Mouse (Mus musculus) heart, embryonic 16.5 days (tissue): ENCODE measurements around the gene Isl1. TPM values are rescaled to one million over a fixed set of nuclear protein-coding genes. Genes with fewer than 3 reads are reported as not detected.

ENCODE experiments used
- ATAC-seq: fragments of 200-750 bp; cut with Nextera tagmentation; replicated peaks from 2 replicates; pipeline ENCODE4 v1.8.0; 2017; ENCODE audit warnings: moderate number of reproducible peaks; ENCODE audit not compliant: insufficient read depth, low FRiP score; ENCODE audit errors: extremely low read depth
- H3K27ac ChIP-seq: fragments of 300-500 bp; sonication (generic); 2 replicates; pipeline ENCODE4 v1.5.1; 2014; ENCODE audit warnings: mild to moderate bottlenecking, low read length, control low read depth, moderate library complexity
- H3K27me3 ChIP-seq: fragments of 300-500 bp; sonication (generic); 2 replicates; pipeline ENCODE4 v1.6.1; 2014; ENCODE audit warnings: low read length, mixed read lengths; ENCODE audit not compliant: control insufficient read depth, insufficient read depth
- H3K36me3 ChIP-seq: fragments of 300-500 bp; sonication (generic); 2 replicates; pipeline ENCODE4 v1.6.1; 2014; ENCODE audit not compliant: control insufficient read depth, insufficient read depth
- H3K4me1 ChIP-seq: fragments of 300-500 bp; sonication (generic); 2 replicates; pipeline ENCODE4 v1.6.1; 2014; ENCODE audit warnings: low read length, mixed read lengths; ENCODE audit not compliant: control insufficient read depth, insufficient read depth
- H3K4me2 ChIP-seq: fragments of 300-500 bp; sonication (generic); 2 replicates; pipeline ENCODE4 v1.6.1; 2014; ENCODE audit warnings: low read depth, mild to moderate bottlenecking, control low read depth, low read length
- H3K4me3 ChIP-seq: fragments of 300-500 bp; sonication (generic); 2 replicates; pipeline ENCODE4 v1.5.1; 2014; ENCODE audit warnings: mild to moderate bottlenecking, control low read depth, low read length
- H3K9ac ChIP-seq: fragments of 300-500 bp; sonication (generic); 2 replicates; pipeline ENCODE4 v1.6.1; 2014; ENCODE audit warnings: low read length, control low read depth
- H3K9me3 ChIP-seq: fragments of 300-500 bp; sonication (generic); replicated peaks from 2 replicates; pipeline ENCODE4 v1.6.1; 2016; ENCODE audit warnings: low read length; ENCODE audit not compliant: control insufficient read depth
- WGBS: fragments of 180-500 bp; shearing (Covaris S2); extraction: QIAGEN DNeasy Blood & Tissue Kit; methylation state at CpG from one replicate; pipeline ENCODE4 v1.1.7; 2014; 5-methylcytosine and 5-hydroxymethylcytosine counted together
- polyA plus RNA-seq: library from polyadenylated mRNA; unstranded; fragments of >200 nt; fragmentation: Nextera tagmentation; extraction: Ambion mirVana; gene quantifications from 2 replicates; pipeline ENCODE4 v1.2.1, GENCODE M21; 2015

The Isl1 gene
- polyA plus RNA-seq = 2.4 and 2.7 TPM in 2 replicates

GRCm38 (mm10) chr13:116309584-116310462 is at the start of gene Isl1:
TSS of gene Isl1 (minus strand) at chr13:116309689.
- under 1% methylated on average over 81 of the region's 82 CpGs for WGBS
- ATAC-seq = peak; percentile 93
- peak within 1 kb of the TSS; percentile 61 for H3K4me3 ChIP-seq
- no peak within 1 kb of the TSS for H3K27ac ChIP-seq
- peaks cover 73% of the 10 kb centered on the region for H3K27me3 ChIP-seq
- H3K4me1 ChIP-seq = peaks cover 3% of the 10 kb centered on the region; the same call in 1 of the 2 replicates
- H3K36me3 ChIP-seq = no peaks in the 10 kb centered on the region
- peak within 1 kb of the TSS; percentile 87 for H3K4me2 ChIP-seq
- H3K9me3 ChIP-seq = no peaks in the 10 kb centered on the region
- H3K9ac ChIP-seq = peak within 1 kb of the TSS; percentile 51

DNA sequence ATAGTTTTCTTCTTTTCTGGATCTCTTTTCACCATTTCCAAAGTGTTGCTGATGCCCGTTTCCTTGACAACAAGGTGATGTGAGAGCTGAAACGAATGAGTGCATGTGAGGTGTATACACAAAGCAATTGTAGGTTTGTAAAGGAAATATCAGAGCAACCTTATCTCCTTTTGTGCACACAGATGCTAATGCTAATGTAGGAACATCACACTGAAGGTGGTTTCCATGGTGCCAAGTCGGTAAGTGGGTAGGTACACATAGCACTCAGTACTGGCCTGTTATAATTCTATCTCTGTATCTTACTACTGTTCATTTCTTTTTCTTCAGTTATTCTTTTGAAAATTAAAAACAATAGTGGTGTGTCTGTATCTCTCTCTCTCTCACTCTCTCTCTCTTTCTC is 26.3 kb upstream of the Isl1 start:
- no peaks in the 10 kb centered on the region for H3K9me3 ChIP-seq
- no peak for ATAC-seq
- 70% methylated on average over 3 of the region's 3 CpGs for WGBS
- H3K4me1 ChIP-seq = no peaks in the 10 kb centered on the region
- H3K4me3 ChIP-seq = no peak overlapping the region
- H3K27me3 ChIP-seq = no peaks in the 10 kb centered on the region
- H3K27ac ChIP-seq = no peak overlapping the region
- H3K9ac ChIP-seq = no peak overlapping the region
- no peaks in the 10 kb centered on the region for H3K36me3 ChIP-seq
- H3K4me2 ChIP-seq = no peak overlapping the region

GRCm38 (mm10) chr13:116313636-116314530 is 4.4 kb upstream of the Isl1 start:
- Histone ChIP-seq H3K9ac (no peak overlapping the region), H3K27me3 (peaks cover 55% of the 10 kb centered on the region), H3K4me1 (peaks cover 3% of the 10 kb centered on the region; the same call in 1 of the 2 replicates), H3K4me3 (0 out of 2 replicates have a peak overlapping the region, but pooled peaks have one; percentile 4), H3K4me2 (no peak overlapping the region), H3K36me3 (no peaks in the 10 kb centered on the region), H3K9me3 (no peaks in the 10 kb centered on the region), H3K27ac (no peak overlapping the region)
- WGBS = 6% methylated on average over 28 of the region's 28 CpGs
- no peak for ATAC-seq

GRCm38 (mm10) chr13:116311871-116312720 is 2.6 kb upstream of the Isl1 start:
- WGBS = 21% methylated on average over 13 of the region's 13 CpGs
- Histone ChIP-seq H3K4me1 (peaks cover 3% of the 10 kb centered on the region; the same call in 1 of the 2 replicates), H3K4me3 (no peak overlapping the region), H3K27me3 (peaks cover 61% of the 10 kb centered on the region), H3K9me3 (no peaks in the 10 kb centered on the region), H3K4me2 (no peak overlapping the region), H3K36me3 (no peaks in the 10 kb centered on the region), H3K27ac (no peak overlapping the region), H3K9ac (no peak overlapping the region)
- ATAC-seq = no peak

- no peak overlapping the region for H3K27ac ChIP-seq
- no peak for ATAC-seq
- no peaks in the 10 kb centered on the region for H3K36me3 ChIP-seq
- H3K27me3 ChIP-seq = peaks cover 71% of the 10 kb centered on the region
- no peaks in the 10 kb centered on the region for H3K9me3 ChIP-seq
- H3K4me1 ChIP-seq = peaks cover 3% of the 10 kb centered on the region; the same call in 1 of the 2 replicates
- no peak overlapping the region for H3K9ac ChIP-seq
- 27% methylated on average over 4 of the region's 4 CpGs for WGBS
- H3K4me3 ChIP-seq = no peak overlapping the region
- H3K4me2 ChIP-seq = no peak overlapping the region
Measured at GRCm38 (mm10) chr13:116311011-116311410, 1.5 kb upstream of the Isl1 start.

- H3K9ac ChIP-seq = no peak overlapping the region
- peak overlapping the region; percentile 87 for H3K4me2 ChIP-seq
- no peaks in the 10 kb centered on the region for H3K36me3 ChIP-seq
- peak overlapping the region; percentile 61 for H3K4me3 ChIP-seq
- 2% methylated on average over 9 of the region's 9 CpGs for WGBS
- peaks cover 72% of the 10 kb centered on the region for H3K27me3 ChIP-seq
- ATAC-seq = no peak
- no peaks in the 10 kb centered on the region for H3K9me3 ChIP-seq
- H3K27ac ChIP-seq = no peak overlapping the region
- H3K4me1 ChIP-seq = peaks cover 3% of the 10 kb centered on the region; the same call in 1 of the 2 replicates
Measured at GRCm38 (mm10) chr13:116310463-116310765, 925 bp upstream of the Isl1 start.

DNA sequence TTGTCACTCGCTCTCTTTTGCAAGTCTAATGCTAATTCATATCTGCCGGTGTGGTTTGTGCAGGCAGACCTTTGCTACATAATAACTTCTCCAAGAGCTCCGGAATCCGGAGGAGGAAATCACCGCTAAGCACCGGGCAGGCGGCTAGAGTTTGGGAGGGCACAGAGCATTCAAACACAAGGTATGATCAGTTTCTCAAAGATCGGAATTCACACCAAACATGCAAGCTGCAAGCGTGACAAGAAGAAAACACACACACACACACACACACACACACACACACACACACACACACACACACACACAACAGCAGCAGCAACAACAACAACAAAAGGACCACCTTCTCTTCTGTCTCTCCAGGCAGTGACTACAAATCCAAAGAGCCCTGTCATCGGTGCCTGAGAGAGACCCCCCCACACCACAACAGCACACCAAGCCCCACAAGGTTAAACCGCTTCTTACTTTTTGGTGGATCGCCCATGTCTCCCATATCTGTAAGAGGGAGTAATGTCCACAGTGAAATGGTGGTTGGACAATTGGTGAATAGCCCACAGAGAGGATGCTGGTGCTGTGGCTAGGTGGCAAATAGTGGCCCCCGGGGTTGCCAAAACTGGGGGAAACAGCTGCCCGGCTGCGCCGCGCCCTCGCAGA is 431 bp downstream of the Isl1 start:
- Histone ChIP-seq H3K9me3 (no peaks in the 10 kb centered on the region), H3K27me3 (peaks cover 73% of the 10 kb centered on the region), H3K27ac (no peak overlapping the region), H3K36me3 (no peaks in the 10 kb centered on the region), H3K4me2 (peak overlapping the region; percentile 87), H3K4me1 (peaks cover 3% of the 10 kb centered on the region; the same call in 1 of the 2 replicates), H3K9ac (peak overlapping the region; percentile 4; the same call in 1 of the 2 replicates), H3K4me3 (peak overlapping the region; percentile 61)
- under 1% methylated on average over 18 of the region's 18 CpGs for WGBS
- ATAC-seq = 0 out of 2 replicates have a peak, but pooled peaks have one; percentile 8
